Mouse (Mus musculus) gastrocnemius, adult 2 months (tissue): ENCODE results near the gene Slc39a9. TPM values are rescaled to one million over a fixed set of nuclear protein-coding genes. Genes with fewer than 3 reads are reported as not detected.

ENCODE experiments used
- DNase-seq: peaks from one replicate; pipeline ENCODE4 v3.0.0; 2022
- H3K27ac ChIP-seq: fragments of 200-600 bp; 2 replicates; pipeline ENCODE4 v1.8.1; 2022; ENCODE audit warnings: mild to moderate bottlenecking
- H3K4me3 ChIP-seq: fragments of 200-600 bp; 2 replicates; pipeline ENCODE4 v1.8.1; 2022; ENCODE audit warnings: mild to moderate bottlenecking, moderate library complexity
- CTCF ChIP-seq: fragments of 200-600 bp; IDR thresholded peaks from 2 replicates; pipeline ENCODE4 v1.8.1; 2022; ENCODE audit warnings: antibody characterized with exemption, mild to moderate bottlenecking, moderate library complexity
- intact Hi-C: fragments of 180-260 bp; cut with DNase I; formaldehyde crosslinking; loops from one replicate; pipeline ENCODE4 v1.15.1; 2025
- total RNA-seq, 2 experiments: library from RNA; stranded (reverse); gene quantifications; 2 replicates each; pipeline ENCODE4 v1.2.3; 2021

The Slc39a9 gene
- total RNA-seq, 2 experiments from 2014 or later = 7.8 to 11.6 TPM

DNA sequence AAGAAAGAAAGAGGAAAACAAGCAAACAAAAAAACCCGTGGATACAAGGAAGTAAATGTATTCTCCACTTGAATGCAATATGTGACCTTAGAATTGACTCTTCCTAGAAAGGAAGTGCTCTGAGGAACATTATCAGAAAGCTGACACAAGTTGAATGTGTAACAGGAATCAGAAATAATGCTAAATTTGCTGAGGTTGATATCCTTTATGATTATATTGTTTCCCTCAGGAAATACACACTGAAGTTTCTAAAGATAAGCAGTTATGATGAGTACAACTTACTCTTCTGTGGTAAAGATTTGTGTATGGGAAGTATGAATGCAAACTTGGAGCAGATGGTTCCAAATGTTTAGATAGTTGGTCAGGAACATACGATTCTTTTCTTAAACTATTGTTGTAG is 24.7 kb downstream of the Slc39a9 start:
- H3K27ac ChIP-seq = no peak overlapping the region
- TF ChIP-seq CTCF = no peak
- no peak overlapping the region for H3K4me3 ChIP-seq
- intact Hi-C loops = no loop called here
- DNase-seq = no peak

DNA sequence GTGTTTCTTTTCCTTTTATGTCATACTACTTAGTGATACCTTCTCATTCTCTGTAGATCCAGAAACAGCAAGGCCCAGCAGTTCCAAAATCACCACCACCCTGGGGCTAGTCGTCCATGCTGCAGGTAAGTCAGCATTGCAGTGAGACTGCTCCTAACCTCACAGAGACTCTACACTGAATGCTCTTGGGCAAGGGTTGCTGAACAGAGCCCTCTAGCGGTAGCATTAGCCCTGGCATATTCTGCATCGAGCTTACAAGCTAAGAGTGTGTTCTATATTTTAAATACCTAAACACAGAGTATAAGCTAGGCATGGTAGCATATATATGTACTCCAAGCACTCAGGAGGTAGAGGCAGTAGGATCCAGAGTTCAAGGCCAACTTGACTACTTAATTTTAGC is 29.5 kb downstream of the Slc39a9 start:
- peak; percentile 51 for DNase-seq
- peak; percentile 88 for TF ChIP-seq CTCF
- H3K4me3 ChIP-seq = no peak overlapping the region
- intact Hi-C loops = no loop called here
- H3K27ac ChIP-seq = no peak overlapping the region

DNA sequence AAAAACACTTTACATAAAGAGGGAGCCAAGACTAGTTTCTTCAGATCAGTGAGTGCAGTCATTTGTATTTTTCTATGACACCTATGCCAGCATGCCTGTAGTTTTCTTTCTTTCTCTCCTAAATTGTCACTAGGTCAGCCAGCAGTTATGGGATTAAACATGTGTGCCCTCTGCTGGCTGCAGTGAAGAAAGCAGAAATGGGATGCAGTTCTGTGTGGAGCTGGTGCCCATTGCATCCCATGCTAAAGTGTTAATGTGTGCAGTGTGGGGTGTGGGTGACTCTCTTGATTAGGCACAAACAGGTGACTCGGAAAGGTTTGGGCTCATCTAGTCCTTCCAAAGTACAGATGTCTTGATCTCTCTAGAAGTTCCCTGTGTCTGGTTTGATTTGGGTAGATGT is 37.7 kb downstream of the Slc39a9 start:
- TF ChIP-seq CTCF = peak; percentile 62
- Histone ChIP-seq H3K4me3 (no peak overlapping the region), H3K27ac (0 out of 2 replicates have a peak overlapping the region, but pooled peaks have one; percentile 46)
- intact Hi-C loops = no loop called here
- no peak for DNase-seq

DNA sequence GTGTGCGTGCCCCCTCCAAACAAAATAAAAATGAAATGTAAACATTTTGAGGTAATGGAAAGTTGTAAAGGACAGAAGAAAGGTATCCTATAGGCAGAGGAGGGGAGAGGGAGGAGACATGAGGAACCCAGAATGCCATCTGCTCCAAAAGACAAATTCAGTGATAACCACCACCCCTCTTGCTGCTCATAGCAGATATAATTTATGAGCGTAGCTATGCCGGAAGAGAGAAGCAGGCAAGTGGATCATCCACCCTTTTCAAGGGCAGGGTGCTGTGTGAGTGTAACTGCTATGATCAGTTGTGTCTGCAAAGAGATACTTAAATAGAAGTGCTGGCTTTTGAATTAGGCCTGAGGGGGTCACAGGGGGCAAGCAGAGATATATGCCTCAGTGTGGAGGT is 39.9 kb downstream of the Slc39a9 start:
- intact Hi-C loops = loop anchor here (2.0 kb wide), 1 partner anchor 41 kb away; no protein-coding TSS in a partner anchor
- H3K4me3 ChIP-seq = no peak overlapping the region
- TF ChIP-seq CTCF = no peak
- no peak overlapping the region for H3K27ac ChIP-seq
- DNase-seq = no peak

DNA sequence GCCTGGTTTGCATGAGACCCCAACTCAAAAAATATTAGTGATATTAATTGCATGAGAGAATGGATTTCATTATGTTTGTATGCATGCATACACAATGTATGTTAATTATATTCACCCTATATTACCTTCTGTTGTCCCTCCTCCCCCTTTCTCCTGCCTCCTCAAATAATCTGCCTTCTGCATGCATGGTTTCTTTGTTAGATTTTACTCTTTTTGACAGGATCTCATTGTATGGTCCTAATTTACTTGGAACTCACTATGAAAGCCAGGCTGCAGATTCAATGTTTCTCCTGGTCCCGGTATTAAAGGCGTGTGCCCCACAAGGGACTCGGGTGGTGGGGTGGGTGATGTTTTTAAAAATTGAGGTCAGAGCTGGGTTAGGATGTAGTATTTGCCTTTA is 40.6 kb downstream of the Slc39a9 start:
- intact Hi-C loops = no loop called here

DNA sequence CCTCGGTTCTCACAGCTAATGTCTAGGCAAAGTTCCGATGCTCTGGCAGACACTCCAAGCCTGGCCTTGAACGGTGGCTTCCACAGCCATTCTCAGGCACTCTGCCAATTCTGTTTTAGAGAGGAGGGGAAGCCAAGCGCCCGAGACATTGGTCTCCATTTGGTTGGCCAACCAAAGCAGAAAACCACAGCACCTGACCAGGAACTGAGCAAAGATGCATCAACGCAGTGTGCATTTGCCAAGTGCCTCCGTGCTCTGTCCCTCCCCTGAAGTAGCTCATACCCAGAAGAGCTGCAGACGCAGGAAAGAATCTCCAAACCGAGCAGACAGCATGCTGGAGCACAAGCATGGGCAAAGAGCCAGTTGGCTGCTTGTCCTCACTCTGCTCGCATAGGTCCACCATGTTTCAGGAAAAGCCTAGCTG is 44.1 kb downstream of the Slc39a9 start:
- intact Hi-C loops = no loop called here
- no peak overlapping the region for H3K27ac ChIP-seq
- peak; percentile 34 for DNase-seq
- TF ChIP-seq CTCF = no peak
- no peak overlapping the region for H3K4me3 ChIP-seq

More for the DNA sequence above, 40.6 kb downstream of the Slc39a9 start:
- Histone ChIP-seq H3K27ac (no peak overlapping the region), H3K4me3 (no peak overlapping the region)
- no peak for TF ChIP-seq CTCF
- DNase-seq = no peak

DNA sequence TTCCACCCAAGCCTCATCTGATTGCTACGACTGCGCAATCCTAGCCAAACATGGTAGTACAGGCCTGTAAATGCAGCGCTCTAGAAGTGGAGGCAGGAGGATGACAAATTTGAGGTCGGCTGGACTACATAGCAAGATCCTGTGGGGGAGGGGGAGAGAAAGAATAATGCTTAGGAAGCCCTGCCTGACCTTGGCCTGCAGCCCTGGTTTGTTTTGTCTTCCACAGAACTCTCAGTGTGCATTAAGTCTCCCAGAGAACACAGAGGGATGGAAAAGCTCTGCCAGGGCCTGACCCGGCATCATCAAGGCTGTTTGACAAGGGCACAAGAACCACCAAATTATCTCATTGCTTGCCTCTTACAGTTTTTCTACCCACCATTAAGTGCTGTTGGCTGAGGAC is 46.0 kb downstream of the Slc39a9 start:
- no peak for DNase-seq
- H3K27ac ChIP-seq = no peak overlapping the region
- intact Hi-C loops = no loop called here
- no peak for TF ChIP-seq CTCF
- H3K4me3 ChIP-seq = no peak overlapping the region

DNA sequence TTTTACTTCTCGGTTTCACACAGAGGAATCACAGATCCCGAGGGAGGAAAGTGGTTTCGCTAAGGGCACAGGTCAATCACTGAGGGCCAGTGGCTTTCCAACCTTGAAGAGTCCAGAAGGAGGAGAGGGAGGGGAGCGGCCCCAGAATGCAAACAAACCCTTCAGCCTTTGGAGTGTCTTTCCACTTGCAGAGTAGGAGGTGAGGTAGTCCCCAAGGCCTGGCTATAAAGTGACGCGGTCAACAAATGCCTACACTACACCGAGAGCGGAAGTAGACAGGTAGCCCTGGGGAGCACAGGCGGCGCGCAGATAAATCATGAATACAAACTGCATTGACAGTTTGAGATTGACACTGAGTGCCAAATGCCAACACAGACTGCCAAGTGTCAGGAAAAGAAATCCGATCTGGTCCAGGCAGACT is 48.0 kb downstream of the Slc39a9 start:
- intact Hi-C loops = no loop called here
- no peak for TF ChIP-seq CTCF
- peak; percentile 69 for DNase-seq
- Histone ChIP-seq H3K27ac (no peak overlapping the region), H3K4me3 (peak overlapping the region; percentile 68)

DNA sequence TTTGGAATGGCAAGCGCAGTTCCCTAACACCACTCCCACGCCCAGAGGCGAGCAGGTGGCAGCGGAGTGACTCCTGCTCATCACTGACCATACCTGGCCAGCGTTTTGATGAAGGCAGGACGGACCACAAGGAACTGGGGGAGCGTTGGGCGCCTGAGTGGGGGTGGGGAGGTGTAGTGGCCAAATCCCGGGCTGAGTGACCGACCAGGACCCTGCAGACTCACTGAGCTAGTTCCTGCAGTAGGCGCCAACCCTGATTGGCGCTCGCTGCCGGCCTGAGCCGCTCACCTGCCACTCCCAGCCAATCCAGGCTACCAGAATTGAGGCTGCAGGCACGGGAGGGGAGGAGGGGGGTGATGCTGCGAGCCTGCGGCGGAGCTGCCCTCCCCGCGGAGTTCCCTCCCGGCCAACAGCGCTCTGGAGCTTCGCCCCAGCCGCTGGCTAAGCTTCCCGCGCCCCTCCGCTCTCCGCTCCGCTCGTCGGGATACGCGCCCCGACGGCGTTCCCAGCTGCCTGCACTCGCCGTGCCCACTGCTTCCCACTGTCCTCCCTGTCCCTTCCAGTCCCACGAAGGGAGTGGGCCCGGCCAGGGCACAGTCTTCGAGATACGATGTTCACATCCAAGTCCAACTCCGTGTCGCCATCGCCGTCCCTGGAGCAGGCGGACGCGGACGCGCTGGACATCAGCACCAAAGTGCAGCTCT is 48.7 kb downstream of the Slc39a9 start, which contains the start of gene Plekhd1:
Gene Plekhd1, plus strand, starts transcription at position 323 of the 704 bp plus-strand sequence.
- H3K27ac ChIP-seq = peak within 1 kb of the TSS; percentile 35; the same call in 1 of the 2 replicates
- intact Hi-C loops = no loop called here
- peak; percentile 67 for DNase-seq
- peak within 1 kb of the TSS; percentile 68 for H3K4me3 ChIP-seq
- no peak for TF ChIP-seq CTCF

DNA sequence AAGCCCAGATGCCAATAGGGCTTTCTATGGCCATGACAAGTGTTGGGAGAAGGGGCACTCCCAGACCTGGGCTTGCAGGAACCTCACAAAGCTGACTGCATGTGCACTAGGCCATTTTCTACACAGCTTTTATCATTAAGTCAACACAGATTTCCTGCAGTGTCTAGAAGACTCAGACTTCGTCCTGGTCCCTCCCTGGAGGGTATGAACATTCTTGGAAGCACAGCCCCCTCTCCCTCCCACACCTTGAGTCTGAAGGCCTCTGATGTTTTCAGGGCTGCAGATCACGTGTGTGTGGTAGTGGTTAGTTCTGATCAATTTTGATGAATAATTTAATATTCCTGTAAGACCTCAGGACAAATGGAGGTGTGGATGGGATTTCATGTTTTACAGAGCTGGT is 50.0 kb downstream of the Slc39a9 start:
- TF ChIP-seq CTCF = no peak
- no peak overlapping the region for H3K4me3 ChIP-seq
- H3K27ac ChIP-seq = no peak overlapping the region
- intact Hi-C loops = no loop called here
- no peak for DNase-seq

DNA sequence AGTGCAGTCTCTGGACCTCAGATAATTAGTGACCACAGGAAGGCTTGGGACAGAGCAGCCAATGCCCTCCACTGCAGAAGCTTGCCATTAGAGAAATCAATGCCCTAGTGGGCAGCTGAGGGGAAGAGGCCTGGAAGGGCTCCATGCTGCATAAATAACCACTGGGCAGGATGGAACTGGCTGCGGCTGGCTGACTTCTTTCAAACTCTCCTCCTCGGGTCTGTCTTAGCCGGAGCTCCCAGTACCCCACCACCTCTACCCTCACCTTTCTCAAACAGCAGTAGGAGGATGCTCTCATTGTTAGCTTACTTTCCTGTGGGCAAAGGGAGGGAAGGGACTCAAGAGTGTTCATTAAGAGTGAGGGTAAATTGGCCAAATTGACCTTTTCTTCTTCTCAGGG is 51.3 kb downstream of the Slc39a9 start:
- no peak overlapping the region for H3K4me3 ChIP-seq
- TF ChIP-seq CTCF = no peak
- intact Hi-C loops = no loop called here
- no peak for DNase-seq
- H3K27ac ChIP-seq = no peak overlapping the region

DNA sequence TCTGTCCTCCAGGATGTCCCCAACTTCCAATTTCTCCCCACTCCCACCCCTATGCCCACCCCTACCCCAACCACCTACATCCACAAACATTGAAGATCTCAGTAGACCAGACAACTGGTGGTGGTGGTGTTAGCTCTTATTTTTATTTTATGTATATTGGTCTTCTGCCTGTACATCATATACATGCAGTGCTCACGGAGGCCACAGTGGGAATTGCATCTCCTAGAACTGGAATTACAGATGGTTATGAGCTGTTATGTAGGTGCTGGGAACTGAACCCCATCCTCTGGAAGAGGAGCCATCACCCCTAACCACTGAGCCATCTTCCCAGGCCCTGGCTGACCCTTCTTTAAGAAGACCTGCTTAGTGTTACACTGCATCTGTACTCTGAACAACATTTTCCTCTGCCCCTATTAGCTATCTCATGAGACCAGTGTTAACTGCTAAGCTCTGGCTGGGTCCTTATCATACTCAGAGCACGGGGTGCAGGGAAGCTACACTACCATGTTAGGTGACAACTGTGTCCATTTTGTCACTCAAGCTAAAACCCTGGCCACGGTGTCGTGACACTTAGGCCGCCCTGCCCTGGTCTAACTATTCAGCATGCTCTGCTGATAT is 55.0 kb downstream of the Slc39a9 start:
- no peak overlapping the region for H3K27ac ChIP-seq
- intact Hi-C loops = no loop called here
- TF ChIP-seq CTCF = no peak
- no peak for DNase-seq
- no peak overlapping the region for H3K4me3 ChIP-seq

DNA sequence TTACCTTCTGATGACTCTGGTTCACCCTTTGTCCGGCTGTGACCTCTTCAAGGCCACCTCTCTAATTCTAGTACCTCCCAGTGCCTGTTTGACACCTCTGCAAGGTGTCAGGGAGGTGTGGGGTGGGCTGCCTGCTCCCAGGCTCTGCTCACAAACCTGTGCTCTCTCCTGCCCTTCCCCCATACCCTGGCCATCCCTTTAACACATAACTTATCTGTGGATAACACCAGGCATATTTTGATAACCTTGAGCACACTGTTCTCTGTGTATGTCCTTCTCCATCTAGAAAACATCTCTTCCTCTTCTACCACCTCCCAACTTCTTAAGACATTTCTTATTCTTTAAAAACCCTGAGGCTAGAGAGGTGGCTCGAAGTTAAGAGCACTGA is 55.5 kb downstream of the Slc39a9 start:
- intact Hi-C loops = no loop called here
- DNase-seq = no peak
- Histone ChIP-seq H3K4me3 (no peak overlapping the region), H3K27ac (no peak overlapping the region)
- no peak for TF ChIP-seq CTCF

DNA sequence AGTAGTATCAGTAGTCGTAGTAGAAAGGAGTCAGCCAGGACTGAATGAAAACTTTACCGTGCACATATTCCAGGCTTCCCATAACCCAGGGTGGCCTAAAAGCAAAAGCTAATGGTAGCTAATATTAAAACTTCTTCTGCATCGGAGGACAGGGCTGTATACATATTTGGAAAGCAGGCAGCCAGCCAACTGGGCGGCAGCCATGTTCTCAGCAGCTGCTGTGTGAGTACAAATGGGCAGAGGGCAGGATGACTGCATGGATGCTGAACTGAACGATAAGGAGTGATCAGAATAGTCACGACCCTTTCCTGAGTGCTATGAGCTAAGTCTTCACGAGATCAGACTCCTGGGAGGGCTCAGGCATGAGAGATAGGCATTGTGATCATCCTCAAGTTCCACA is 57.6 kb downstream of the Slc39a9 start:
- intact Hi-C loops = no loop called here
- H3K4me3 ChIP-seq = no peak overlapping the region
- no peak overlapping the region for H3K27ac ChIP-seq
- DNase-seq = no peak
- TF ChIP-seq CTCF = no peak
